Mouse (Mus musculus) spleen, adult 10 weeks (tissue): Measurements from ENCODE around the gene Ppp1r27. TPM values are rescaled to one million over a fixed set of nuclear protein-coding genes. Genes with fewer than 3 reads are reported as not detected.

ENCODE experiments used
- polyA plus RNA-seq: library from polyadenylated mRNA; stranded (reverse); fragments of 350-450 nt; fragmentation: Illumina TruSeq; extraction: RNeasy Lipid Tissue Mini Kit (QIAGEN cat#74804); gene quantifications from one replicate; pipeline ENCODE4 v1.2.3, GENCODE M21; 2015; ENCODE audit warnings: low replicate concordance; ENCODE audit not compliant: insufficient read depth

The Ppp1r27 gene
- not detected for polyA plus RNA-seq

DNA sequence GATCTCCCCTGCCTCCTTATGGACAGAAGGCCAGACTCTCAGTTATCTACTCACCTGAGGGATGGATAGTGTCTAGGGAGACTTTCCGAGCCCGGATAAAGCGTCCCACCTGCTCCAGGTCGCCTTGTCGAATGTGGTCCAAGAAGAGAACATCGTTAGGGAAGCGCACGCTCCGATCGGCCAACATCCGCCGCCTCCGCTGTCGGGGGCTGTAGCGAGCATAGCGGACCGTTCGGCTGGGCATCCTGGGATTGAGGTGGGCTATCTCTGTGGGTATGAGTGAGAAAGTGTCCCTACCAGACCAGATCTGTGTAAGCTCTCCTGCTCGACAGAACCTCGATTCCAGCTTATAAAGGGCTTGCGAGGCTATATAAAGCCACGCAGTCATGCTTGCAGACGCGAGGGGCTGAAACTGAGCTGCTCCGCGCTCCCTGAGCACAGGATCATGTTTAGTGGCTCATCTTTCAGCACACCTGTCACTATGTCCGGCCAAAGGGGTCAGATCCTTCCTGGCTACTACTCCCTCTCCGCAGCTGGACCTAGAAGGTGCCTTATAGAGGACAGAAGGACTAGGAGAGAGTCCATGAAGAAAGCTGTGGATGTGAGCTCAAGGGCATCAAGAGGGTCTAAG is at the start of gene Ppp1r27:
Gene Ppp1r27, minus strand, starts transcription at position 323 of the 631 bp plus-strand sequence.

GRCm38 (mm10) chr11:120598283-120598989 is 47.5 kb upstream of the Ppp1r27 start, which contains the start of the genes Alyref and Anapc11:
Gene Alyref (minus strand): TSS chr11:120598365.
Gene Anapc11 (plus strand): TSS chr11:120598421.

GRCm38 (mm10) chr11:120581490-120582267 is 30.7 kb upstream of the Ppp1r27 start, which contains the start of gene Arhgdia:
Gene Arhgdia (minus strand): TSS chr11:120581624.

GRCm38 (mm10) chr11:120572752-120573584 is 22.0 kb upstream of the Ppp1r27 start, which contains the start of gene P4hb:
Gene P4hb (minus strand): TSS chr11:120573253.

GRCm38 (mm10) chr11:120549168-120549945 is 1.6 kb downstream of the Ppp1r27 start, which contains the start of gene Mcrip1:
Gene Mcrip1 (minus strand): TSS chr11:120549727.

DNA sequence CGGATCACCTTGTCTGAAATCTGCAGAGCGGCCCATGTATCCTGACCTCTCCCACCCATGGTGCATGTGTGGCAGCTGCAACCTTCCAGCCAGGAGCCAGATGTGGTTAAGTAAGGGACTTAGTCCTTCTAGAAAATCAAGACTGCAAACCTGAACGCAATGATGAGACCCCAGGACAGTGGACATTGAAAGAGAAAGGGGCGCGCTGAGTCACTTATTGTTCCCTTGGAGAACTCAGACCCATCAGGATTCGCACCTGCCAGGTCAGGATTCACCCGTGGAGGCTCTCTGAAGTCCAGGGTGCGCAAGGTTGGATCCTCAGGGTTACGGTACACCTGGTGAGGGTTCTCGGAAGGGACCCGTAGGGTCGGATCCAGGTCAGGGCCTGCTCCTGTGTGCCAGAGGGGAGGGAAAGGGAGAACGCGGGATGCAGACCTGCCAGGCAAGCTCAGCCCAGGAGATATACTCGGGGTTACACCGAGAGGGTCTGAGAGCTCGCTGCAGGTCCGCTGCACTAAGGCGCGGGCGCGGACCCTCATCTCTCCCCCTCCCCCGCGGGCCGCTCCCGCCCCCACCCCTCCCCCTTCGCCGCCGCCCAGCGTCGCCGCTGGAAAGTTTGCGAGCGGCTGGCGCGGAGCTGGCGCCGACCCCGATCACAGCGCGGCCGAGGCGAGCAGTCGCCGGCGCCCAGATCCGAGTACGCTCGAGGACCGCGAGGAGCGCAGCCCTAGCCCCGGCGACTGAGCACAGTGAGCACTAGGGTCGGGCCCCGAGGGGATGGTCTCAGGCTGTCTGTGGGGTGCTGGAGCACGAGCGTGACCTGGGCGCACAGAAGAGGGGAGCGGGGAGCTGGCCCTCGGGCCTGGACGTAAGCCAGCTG is 20.6 kb downstream of the Ppp1r27 start, which contains the start of gene Gcgr:
Gene Gcgr, plus strand, starts transcription at position 615 of the 880 bp plus-strand sequence.

Other genes with a start within 250 kb of the Ppp1r27 start
- 1,508 TPM for gene Actg1, start 202.6 kb downstream of the Ppp1r27 start, polyA plus RNA-seq
- not detected for gene Fscn2, start 189.6 kb downstream of the Ppp1r27 start, polyA plus RNA-seq
- 1.6 TPM for gene Faap100, start 172.4 kb downstream of the Ppp1r27 start, polyA plus RNA-seq
- gene Nploc4, start 113.4 kb downstream of the Ppp1r27 start, polyA plus RNA-seq: 36.3 TPM
- gene Tspan10, start 108.5 kb downstream of the Ppp1r27 start, polyA plus RNA-seq: 2.7 TPM
- gene Pde6g, start 97.6 kb downstream of the Ppp1r27 start, polyA plus RNA-seq: 0.39 TPM
- gene Oxld1, start 93.1 kb downstream of the Ppp1r27 start, polyA plus RNA-seq: 4.1 TPM
- gene Ccdc137, start 93.0 kb downstream of the Ppp1r27 start, polyA plus RNA-seq: 39.8 TPM
- 23.9 TPM for gene Arl16, start 83.5 kb downstream of the Ppp1r27 start, polyA plus RNA-seq
- 16.3 TPM for gene Mrpl12, start 66.5 kb downstream of the Ppp1r27 start, polyA plus RNA-seq
- gene Slc25a10, start 59.3 kb downstream of the Ppp1r27 start, polyA plus RNA-seq: 4.4 TPM
- not detected for gene Gcgr, start 20.4 kb downstream of the Ppp1r27 start, polyA plus RNA-seq
- 25.6 TPM for gene Mcrip1, start 1.4 kb downstream of the Ppp1r27 start, polyA plus RNA-seq
- gene P4hb, start 22.1 kb upstream of the Ppp1r27 start, polyA plus RNA-seq: 169 TPM
- 169 TPM for gene Arhgdia, start 30.5 kb upstream of the Ppp1r27 start, polyA plus RNA-seq
- 65.0 TPM for gene Alyref, start 47.2 kb upstream of the Ppp1r27 start, polyA plus RNA-seq
- gene Anapc11, start 47.3 kb upstream of the Ppp1r27 start, polyA plus RNA-seq: 30.2 TPM
- gene Npb, start 57.3 kb upstream of the Ppp1r27 start, polyA plus RNA-seq: not detected
- gene Pcyt2, start 66.8 kb upstream of the Ppp1r27 start, polyA plus RNA-seq: 42.1 TPM
- gene Sirt7, start 74.1 kb upstream of the Ppp1r27 start, polyA plus RNA-seq: 70.1 TPM
- 22.5 TPM for gene Mafg, start 82.5 kb upstream of the Ppp1r27 start, polyA plus RNA-seq
- 1.8 TPM for gene Pycr1, start 92.6 kb upstream of the Ppp1r27 start, polyA plus RNA-seq
- gene Myadml2, start 97.0 kb upstream of the Ppp1r27 start, polyA plus RNA-seq: 0.73 TPM
- not detected for gene Notum, start 110.0 kb upstream of the Ppp1r27 start, polyA plus RNA-seq
- 22.3 TPM for gene Aspscr1, start 121.8 kb upstream of the Ppp1r27 start, polyA plus RNA-seq
- 28.0 TPM for gene Cenpx, start 162.6 kb upstream of the Ppp1r27 start, polyA plus RNA-seq
- 10.3 TPM for gene Lrrc45, start 162.8 kb upstream of the Ppp1r27 start, polyA plus RNA-seq
- gene Rac3, start 170.3 kb upstream of the Ppp1r27 start, polyA plus RNA-seq: 1.2 TPM
- 7.8 TPM for gene Dcxr, start 176.1 kb upstream of the Ppp1r27 start, polyA plus RNA-seq
- gene Cbr2, start 181.0 kb upstream of the Ppp1r27 start, polyA plus RNA-seq: 1.7 TPM
- gene Hmga1b, start 211.7 kb upstream of the Ppp1r27 start, polyA plus RNA-seq: 0.40 TPM
- 9.5 TPM for gene Rfng, start 233.1 kb upstream of the Ppp1r27 start, polyA plus RNA-seq
- 50.2 TPM for gene Gps1, start 233.1 kb upstream of the Ppp1r27 start, polyA plus RNA-seq
- gene Dus1l, start 245.3 kb upstream of the Ppp1r27 start, polyA plus RNA-seq: 29.3 TPM